Mouse (Mus musculus) testis, adult 2 months (tissue): ENCODE data around the gene Bbc3. TPM values are rescaled to one million over a fixed set of nuclear protein-coding genes. Genes with fewer than 3 reads are reported as not detected.

ENCODE experiments used
- H3K27ac ChIP-seq: fragments of 200-500 bp; 2 replicates; pipeline ENCODE4 v1.5.1; 2012; ENCODE audit warnings: low read depth, low read length; ENCODE audit not compliant: control insufficient read depth, insufficient read depth
- H3K27me3 ChIP-seq: fragments of 200-500 bp; 2 replicates; pipeline ENCODE4 v1.6.1; 2012; ENCODE audit warnings: mild to moderate bottlenecking, low read length, moderate library complexity; ENCODE audit not compliant: control insufficient read depth, insufficient read depth
- H3K36me3 ChIP-seq: fragments of 200-500 bp; 2 replicates; pipeline ENCODE4 v1.6.1; 2012; ENCODE audit warnings: mild to moderate bottlenecking, low read length; ENCODE audit not compliant: control insufficient read depth, insufficient read depth
- H3K4me1 ChIP-seq: fragments of 200-500 bp; 2 replicates; pipeline ENCODE4 v1.6.1; 2012; ENCODE audit warnings: low read length; ENCODE audit not compliant: control insufficient read depth, insufficient read depth
- H3K4me3 ChIP-seq: fragments of 200-500 bp; 2 replicates; pipeline ENCODE4 v1.5.1; 2012; ENCODE audit warnings: low read depth, mild to moderate bottlenecking, low read length, moderate library complexity, mixed read lengths; ENCODE audit not compliant: control insufficient read depth
- CTCF ChIP-seq: fragments of 200-500 bp; IDR thresholded peaks from 2 replicates; pipeline ENCODE4 v1.5.1; 2012; ENCODE audit warnings: low read depth, mild to moderate bottlenecking, inconsistent platforms, low read length, moderate library complexity; ENCODE audit not compliant: control insufficient read depth, insufficient read depth, insufficient replicate concordance
- POLR2A ChIP-seq: fragments of 200-500 bp; IDR thresholded peaks from 2 replicates; pipeline ENCODE4 v1.6.1; 2012; ENCODE audit warnings: low read depth, mild to moderate bottlenecking, inconsistent platforms, low read length, moderate library complexity; ENCODE audit not compliant: control insufficient read depth
- polyA plus RNA-seq: library from polyadenylated mRNA; depleted of rRNA; stranded (reverse); fragments of >200 nt; gene quantifications from 2 replicates; pipeline ENCODE4 v1.2.3, GENCODE M21; 2012

Bbc3 gene
- polyA plus RNA-seq, 1 experiment, result 4.0 TPM

DNA sequence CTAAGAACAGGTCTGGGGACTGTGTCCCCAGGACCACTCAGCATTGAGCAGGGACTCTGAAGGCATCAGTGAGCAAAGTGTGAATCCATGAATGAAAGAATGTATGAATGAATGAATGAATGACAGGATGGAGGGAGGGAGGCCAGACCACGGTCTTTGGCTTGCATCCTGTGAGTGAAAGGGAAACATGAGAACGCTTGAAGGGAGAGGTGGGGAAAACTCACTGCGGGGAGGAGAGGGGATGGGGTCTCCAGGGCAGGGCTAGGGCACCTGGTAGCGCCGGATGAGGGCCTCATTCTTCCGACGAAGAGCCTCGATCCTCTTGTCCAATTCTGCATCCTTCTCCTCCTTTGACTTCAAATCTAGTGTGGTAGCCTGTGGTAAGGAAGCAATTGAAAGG is 24.2 kb upstream of the Bbc3 start:
- H3K36me3 ChIP-seq, result peaks cover 6% of the 10 kb centered on the region
- no peak overlapping the region for H3K27ac ChIP-seq
- H3K4me1 ChIP-seq, result peaks cover 10% of the 10 kb centered on the region
- no peak overlapping the region for H3K4me3 ChIP-seq
- H3K27me3 ChIP-seq, result no peaks in the 10 kb centered on the region
- TF ChIP-seq POLR2A (no peak), CTCF (no peak)

DNA sequence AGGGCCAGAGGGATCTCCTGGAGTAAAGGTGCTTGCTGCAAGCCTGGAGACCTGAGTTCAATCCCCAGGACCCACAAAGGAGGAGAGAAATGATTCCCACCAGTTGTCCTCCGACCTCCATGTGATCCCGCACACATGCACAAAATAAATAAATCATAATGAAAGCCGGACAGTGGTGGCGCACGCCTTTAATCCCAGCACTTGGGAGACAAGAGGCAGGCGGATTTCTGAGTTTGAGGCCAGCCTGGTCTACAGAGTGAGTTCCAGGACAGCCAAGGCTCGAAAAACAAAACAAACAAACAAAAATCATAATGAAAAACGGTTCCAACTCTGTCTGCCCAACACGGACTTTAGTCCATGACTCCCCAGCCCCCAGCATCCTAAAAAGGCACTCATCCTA is 23.3 kb upstream of the Bbc3 start:
- Histone ChIP-seq H3K4me3 (peak overlapping the region; percentile 91), H3K27ac (0 out of 2 replicates have a peak overlapping the region, but pooled peaks have one; percentile 80), H3K27me3 (no peaks in the 10 kb centered on the region), H3K36me3 (peaks cover 6% of the 10 kb centered on the region), H3K4me1 (peaks cover 10% of the 10 kb centered on the region)
- no peak for TF ChIP-seq POLR2A

DNA sequence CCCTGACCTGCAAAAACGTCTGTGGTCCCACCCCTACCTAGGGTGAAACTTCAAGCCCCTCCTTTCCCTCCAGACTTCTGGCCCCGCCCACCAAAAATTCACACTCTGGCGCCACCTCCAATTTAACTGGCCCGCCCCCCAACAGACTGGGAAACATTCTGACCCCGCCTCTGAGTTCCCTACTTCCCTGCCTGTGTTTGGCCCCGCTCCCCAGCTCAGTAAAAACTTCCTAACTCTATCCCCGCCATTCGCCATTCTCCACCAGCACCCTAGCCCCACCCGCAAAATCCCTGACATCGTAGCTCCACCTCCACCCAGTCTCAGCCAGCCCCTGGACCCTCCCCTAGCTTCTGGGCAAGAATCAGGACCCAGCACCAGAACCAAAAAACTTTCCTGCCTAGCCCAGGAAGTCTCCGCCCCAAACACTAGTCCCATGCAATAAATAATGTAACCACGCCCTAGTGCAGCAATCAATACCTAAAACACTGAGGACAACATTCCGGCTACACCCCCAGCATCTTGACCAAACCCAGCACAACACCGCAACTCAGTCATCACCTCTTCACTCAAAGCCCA is 22.7 kb upstream of the Bbc3 start:
- no peaks in the 10 kb centered on the region for H3K27me3 ChIP-seq
- H3K4me1 ChIP-seq, result peaks cover 10% of the 10 kb centered on the region
- H3K27ac ChIP-seq, result peak overlapping the region; percentile 80
- TF ChIP-seq POLR2A, result no peak
- no peak for TF ChIP-seq CTCF
- peak overlapping the region; percentile 91 for H3K4me3 ChIP-seq
- peaks cover 6% of the 10 kb centered on the region for H3K36me3 ChIP-seq

DNA sequence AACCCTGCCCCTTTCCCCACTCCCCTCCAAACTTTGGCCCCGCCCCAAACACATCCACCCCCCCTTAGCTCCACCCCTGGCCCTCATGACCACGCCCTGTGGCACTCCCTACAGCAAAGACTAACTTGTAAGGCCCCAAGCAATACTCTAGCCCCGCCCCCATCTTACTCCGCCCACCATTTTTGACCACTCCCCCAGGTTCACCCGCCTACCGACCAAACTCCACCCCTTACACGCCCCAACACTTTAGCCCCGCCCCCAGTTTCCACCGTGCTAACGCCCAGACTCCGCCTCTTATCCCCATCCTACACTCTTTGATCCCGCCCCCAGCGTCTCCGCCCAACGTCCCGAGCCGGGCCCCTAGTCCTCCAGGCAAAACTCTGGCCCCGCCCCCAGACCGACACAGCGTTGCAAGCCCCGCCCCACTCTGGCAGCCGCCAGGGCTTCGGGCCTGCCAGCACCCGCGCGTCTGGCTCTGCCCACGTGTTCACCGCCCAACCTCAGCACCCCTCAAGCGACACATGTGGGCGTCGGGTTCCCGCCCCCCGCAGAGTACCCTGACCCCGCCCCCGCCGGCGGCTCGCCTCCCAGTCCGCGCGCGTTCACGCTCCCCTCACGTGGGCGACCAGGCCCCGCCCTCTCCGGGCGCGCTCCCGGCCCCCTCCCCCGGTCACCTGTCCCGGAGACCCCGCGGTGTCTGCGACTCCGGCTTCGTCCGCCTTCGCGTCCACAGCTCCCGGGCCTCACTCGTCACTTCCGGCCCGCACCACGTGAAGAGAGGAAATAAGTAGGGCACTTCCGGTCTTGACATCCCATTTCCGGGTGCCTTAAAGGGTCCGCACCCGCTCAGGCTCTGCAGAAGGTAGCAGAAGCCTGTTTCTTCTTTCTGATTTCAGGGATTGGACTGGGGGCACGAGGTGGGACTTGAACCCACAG is 21.9 kb upstream of the Bbc3 start, which contains the start of gene Ccdc9:
Gene Ccdc9, minus strand, starts transcription at position 770 of the 936 bp plus-strand sequence.
- Histone ChIP-seq H3K4me1 (peaks cover 10% of the 10 kb centered on the region), H3K27me3 (no peaks in the 10 kb centered on the region), H3K36me3 (peaks cover 6% of the 10 kb centered on the region), H3K27ac (peak within 1 kb of the TSS; percentile 80), H3K4me3 (peak within 1 kb of the TSS; percentile 91)
- TF ChIP-seq POLR2A (peak; percentile 55; the same call in 1 of the 2 replicates), CTCF (no peak)

DNA sequence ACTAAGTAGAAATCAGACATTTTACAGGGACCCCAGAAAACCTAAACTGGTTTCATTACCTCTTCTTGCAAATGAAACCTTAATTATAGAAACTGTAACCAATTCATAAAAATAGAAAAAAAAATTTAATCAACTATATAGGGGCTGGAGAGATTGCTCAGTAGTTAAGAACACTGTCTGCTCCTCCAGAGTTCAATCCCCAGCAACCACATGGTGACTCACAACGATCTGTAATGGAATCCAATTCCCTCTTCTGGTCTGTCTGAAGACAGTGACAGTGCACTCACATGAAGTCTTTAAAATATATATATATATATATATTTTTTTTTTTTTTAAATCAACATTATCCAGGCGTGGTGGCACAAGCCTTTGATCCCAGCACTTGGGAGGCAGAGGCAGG is 21.2 kb upstream of the Bbc3 start:
- Histone ChIP-seq H3K4me3 (peak overlapping the region; percentile 91), H3K27me3 (no peaks in the 10 kb centered on the region), H3K27ac (peak overlapping the region; percentile 69; the same call in 1 of the 2 replicates), H3K36me3 (peaks cover 6% of the 10 kb centered on the region), H3K4me1 (peaks cover 10% of the 10 kb centered on the region)
- no peak for TF ChIP-seq POLR2A
- no peak for TF ChIP-seq CTCF

DNA sequence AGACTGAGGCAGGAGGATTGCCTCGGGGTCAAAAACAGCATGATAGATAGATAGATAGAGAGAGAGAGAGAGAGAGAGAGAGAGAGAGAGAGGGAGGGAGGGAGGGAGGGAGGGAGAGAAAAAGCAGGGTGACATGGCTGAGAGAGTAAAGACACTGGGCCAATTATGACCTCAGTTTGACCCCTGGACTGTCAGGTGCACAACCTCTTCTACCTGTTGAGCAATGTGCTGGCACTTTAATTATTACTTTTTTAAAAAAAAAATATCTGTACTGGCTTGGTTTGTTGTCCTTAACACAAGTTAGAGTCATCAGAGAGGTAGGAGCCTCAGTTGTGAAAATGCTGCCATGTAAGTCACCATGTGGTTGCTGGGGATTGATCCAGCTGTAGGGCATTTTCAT is 20.4 kb upstream of the Bbc3 start:
- Histone ChIP-seq H3K27ac (0 out of 2 replicates have a peak overlapping the region, but pooled peaks have one; percentile 30), H3K4me1 (peaks cover 10% of the 10 kb centered on the region), H3K4me3 (peak overlapping the region; percentile 24; the same call in 1 of the 2 replicates), H3K36me3 (peaks cover 3% of the 10 kb centered on the region), H3K27me3 (no peaks in the 10 kb centered on the region)
- no peak for TF ChIP-seq CTCF
- no peak for TF ChIP-seq POLR2A

DNA sequence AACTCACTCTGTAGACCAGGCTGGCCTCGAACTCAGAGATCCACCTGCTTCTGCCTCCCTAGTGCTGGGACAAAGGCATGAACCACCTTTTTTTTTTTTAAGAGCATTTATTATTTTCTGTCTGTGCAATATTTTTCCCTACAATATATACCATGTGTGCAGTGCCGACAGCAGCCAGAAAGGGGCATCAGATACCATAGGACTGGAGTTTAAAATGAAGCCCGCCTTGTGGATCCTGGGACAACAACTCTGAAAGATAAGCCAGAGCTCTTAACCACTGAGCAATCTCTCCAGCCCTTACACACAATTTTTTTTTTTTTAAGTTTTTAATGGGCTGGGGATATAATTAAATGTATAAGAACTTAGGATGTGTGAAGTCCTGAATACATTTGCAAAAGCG is 13.8 kb upstream of the Bbc3 start:
- TF ChIP-seq POLR2A, result no peak
- no peak for TF ChIP-seq CTCF
- Histone ChIP-seq H3K27ac (no peak overlapping the region), H3K4me3 (no peak overlapping the region)

More for the DNA sequence above, 13.8 kb upstream of the Bbc3 start:
- H3K36me3 ChIP-seq, result no peaks in the 10 kb centered on the region
- H3K4me1 ChIP-seq, result peaks cover 29% of the 10 kb centered on the region
- H3K27me3 ChIP-seq, result no peaks in the 10 kb centered on the region
